Mouse (Mus musculus) MN1 (cell line): ENCODE data around the gene Gm49510.
A peak's percentile ranks its signal among the peaks of the same experiment; 100 is the strongest.

Experiments
- DNase-seq: peaks from one replicate; pipeline ENCODE4 v3.0.0-alpha.2; 2016; ENCODE audit warnings: low spot score

Gene Gm49510

GRCm38 (mm10) chr15:78915660-78916017 lies 16.2 kb downstream of the Gm49510 start:
- DNase-seq = peak; percentile 95

GRCm38 (mm10) chr15:78916052-78916826 lies 16.8 kb downstream of the Gm49510 start:
- peak; percentile 75 for DNase-seq

GRCm38 (mm10) chr15:78918126-78918525 lies 18.7 kb downstream of the Gm49510 start:
- DNase-seq = no peak

DNA sequence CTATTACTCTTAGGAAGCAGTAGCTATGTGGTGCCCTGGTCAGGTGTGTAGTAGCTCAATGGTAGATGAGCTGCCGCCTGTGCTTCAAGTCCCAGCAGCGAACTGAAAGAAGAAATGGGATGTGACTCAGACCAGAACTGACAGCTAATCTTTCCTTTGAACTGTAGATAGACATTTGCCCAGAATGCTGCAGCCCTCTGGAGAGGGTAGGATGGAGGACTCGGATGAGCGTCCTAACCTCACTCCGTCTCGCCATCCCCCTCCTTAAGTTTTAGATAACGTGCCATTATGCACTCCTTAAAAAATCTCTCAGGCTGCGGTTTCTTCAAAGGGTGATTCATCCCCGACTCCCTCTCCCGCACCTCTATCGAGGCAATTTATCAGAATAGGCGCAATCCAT lies 20.4 kb downstream of the Gm49510 start:
- peak; percentile 51 for DNase-seq

DNA sequence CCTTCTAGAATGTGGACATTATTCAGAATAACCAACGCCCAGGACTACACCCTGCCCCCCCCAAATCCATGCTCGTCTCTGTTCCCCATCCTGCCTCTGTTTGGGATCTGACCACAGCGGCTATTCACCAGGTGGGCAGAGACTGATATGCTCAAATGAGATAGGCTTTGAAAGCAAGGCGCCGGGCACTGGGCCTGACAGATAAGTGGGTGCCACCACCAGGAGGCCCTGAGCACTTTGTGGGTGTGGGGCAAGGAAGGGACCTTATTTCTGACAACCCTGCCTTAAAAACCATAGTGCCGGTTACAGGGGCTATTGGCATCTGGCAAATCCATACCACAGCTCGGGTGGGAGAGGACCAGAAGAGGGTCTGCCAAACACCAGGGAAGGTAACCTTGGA lies 23.2 kb downstream of the Gm49510 start:
- no peak for DNase-seq

DNA sequence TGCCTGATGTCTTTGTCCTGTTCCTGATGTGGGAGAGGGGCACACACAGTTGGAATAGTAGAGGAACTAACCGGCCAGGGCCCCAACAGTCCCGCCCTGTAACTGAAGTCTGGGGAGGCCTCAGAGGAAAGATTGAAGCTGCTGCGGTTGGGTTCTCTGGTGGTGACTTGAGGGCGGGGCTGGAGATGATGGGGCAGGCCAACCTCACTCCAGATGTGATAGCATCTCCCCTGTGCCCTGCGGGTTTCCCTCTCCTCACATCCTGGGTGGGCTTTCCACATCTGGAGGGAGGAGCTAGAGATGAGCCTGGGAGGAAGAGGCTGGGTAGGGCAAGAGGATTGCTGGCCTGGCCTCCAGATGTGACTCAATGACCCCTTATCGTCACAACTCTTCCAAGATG lies 24.1 kb downstream of the Gm49510 start:
- DNase-seq = no peak

GRCm38 (mm10) chr15:78925129-78925528 lies 25.7 kb downstream of the Gm49510 start:
- no peak for DNase-seq

DNA sequence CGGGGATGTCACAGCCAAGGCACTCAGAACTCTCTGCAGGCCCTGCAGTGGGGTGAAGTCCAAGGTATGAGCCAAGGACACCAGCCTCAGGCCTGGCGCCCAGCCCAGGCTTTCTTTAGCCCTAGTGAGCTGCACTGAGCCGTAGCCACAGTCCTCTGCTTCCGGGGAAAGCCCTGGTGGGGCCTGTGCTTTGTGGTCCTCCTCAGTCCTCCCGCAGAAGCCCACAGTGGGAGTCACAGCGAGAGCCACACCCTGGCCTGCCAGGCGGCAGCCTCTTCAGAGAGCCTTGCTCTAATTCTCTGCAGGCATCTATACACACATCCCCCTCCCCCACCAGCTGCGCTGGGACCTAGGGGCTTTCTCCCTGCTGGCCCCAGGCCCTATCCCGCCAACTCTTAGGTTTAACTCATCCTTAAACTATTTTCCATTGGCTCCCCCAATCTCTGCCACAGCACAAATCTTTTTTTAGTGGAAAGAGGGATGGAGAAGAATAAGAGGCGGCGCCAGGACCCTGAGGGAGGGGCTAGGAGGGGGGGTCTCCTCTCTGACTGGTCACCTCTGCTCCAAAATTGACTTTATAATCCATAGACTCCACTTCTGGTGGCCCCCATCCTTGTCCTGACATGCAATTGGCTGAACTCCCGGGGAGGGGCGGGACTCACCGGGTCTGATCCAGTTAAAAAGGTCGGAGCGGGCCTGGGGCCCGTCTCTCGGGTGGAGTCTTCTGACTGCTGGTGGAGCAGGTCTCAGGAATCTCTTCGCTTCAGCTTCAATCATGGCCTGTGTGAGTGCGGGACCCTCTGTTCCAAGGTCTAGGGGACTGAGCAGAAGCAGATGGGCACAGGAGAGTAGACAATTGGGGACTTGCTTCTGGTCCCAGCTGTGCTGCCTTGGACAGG lies 26.8 kb downstream of the Gm49510 start, which contains the start of gene Lgals1:
Gene Lgals1 (plus strand): TSS at position 705 of the 899 bp plus-strand sequence.
- peak; percentile 96 for DNase-seq

DNA sequence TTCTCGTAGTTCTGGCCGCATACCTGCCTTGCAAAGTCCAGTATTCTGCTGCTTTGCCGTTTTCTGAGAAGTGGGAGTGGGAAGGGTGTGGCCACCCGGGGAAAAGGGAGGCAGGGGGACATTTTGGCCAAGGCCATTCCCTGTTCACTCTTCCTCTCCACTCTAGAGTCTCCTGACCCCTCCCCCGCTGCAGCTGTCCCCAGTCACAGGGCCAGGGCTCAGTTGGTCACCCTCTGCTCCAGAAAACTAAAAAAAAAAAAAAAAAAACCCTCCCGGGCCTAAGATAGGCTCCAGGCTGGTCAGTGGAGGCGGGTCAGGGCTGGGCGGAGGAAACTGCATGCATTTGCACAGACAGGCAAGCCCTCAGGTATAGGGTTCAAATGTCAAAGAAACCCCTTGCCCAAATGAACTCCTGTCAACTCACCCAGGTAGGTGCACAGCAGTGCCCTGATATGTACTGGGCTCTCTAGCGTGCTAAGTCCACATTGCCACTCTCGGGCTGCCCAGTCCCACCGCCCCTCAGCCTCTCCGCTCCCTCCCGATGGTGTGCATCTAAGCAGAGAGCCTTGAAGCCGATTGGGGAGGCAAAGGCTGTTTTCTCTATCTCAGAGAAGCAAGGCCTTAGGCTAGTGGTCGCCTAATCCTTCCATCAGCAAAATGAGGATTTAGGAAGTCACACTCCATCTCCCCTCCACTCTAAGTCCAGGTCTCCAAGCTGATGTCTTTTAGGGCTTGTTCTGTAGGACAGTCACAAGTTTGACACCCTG lies 27.7 kb downstream of the Gm49510 start:
- peak; percentile 54 for DNase-seq

DNA sequence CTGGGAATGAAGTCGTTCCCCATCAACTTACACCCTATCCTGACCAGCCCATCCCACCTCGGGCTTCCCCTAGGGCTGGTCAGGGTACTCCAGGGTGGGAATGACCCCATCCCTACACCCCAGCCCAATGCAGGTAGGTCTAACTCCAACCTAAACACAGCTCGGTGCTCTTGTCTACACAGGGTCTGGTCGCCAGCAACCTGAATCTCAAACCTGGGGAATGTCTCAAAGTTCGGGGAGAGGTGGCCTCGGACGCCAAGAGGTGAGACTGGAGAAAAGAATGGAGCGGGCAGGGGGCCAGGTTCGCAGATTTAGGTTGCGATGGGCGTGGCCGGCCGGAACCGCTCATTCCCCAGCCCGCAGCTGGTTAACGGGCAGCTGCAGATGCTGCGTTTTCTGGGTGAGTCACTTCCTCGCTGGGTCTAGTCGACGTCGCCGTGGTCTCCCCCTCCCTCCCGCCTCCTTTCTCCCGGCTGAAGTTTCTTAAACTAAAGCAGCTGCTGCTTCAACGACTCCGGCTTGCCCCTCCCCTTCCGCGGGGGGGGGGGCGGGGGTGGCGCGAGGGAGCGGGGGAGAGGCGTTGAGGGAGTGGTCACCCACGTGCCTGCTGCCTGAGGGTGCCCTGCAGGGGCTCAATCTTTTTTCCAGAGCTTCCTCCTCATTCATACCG lies 28.5 kb downstream of the Gm49510 start:
- peak; percentile 96 for DNase-seq

DNA sequence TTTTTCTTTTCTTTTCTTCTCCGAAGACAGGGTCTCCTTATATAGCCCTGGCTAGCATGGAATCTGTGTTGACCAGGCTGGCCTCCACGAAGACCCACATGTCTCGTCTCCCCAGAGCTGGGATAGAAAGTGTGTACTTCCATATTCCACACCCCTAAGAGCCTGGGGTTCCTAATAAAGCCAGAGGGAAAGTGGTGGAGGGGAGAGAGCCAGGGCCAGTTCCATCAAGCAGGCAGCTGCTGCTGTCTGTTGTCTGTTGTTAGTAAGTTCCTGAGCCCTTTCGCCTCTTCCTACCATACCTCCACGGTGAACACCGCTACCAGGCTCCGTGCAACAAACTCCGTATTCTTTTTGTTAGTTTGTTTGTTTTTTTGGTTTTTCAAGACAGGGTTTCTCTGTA lies 29.1 kb downstream of the Gm49510 start:
- DNase-seq = no peak

GRCm38 (mm10) chr15:78930192-78930706 lies 30.8 kb downstream of the Gm49510 start:
- peak; percentile 69 for DNase-seq

DNA sequence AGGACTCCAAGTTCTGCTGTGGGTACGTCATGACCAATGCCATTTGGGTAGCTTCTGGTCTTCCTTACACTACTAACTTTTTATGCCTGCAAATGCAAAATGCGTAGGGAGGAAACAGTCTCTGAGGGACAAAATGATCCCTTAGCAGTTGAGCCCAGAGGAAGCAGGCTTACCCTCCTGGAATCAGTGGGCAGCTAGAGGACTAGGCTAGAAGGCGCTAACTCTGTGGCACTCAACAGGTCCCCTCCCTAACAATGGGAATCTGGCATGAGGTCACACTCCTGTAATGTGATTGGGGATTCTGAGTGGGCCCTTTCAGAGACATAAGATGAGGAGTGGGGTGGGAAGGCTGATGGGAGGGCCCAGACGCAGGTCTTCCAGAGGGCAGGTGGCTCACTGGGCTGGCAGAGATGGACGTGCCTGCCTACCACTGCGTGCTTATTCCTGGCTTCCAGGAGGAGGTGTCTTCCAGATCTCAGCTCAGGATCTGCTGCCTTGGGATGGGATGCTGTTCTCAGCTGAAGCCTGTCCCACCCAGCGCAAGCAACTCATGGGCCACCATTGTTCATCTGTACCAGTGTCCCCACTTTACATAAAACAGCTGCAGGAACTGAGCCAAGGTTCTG lies 31.4 kb downstream of the Gm49510 start:
- peak; percentile 55 for DNase-seq

DNA sequence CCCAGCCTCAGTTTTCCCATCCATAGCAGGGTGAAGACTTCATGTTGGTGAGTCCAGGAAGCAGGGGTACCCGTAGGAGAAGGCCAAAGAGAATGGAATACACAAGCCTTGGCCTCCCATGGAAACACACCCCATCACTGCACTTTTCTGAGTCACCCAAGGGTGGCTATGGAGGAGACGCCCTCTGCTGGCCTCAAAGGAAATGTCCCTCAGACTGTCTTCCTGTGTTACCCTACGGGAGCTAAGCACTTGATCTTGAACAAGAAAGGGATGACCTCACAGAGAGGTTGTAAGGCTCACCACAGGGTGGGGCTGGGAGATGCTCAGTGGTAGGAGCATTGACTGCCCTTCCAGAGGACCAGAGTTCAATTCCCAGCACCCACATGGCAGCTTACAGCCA lies 32.1 kb downstream of the Gm49510 start:
- peak; percentile 86 for DNase-seq

DNA sequence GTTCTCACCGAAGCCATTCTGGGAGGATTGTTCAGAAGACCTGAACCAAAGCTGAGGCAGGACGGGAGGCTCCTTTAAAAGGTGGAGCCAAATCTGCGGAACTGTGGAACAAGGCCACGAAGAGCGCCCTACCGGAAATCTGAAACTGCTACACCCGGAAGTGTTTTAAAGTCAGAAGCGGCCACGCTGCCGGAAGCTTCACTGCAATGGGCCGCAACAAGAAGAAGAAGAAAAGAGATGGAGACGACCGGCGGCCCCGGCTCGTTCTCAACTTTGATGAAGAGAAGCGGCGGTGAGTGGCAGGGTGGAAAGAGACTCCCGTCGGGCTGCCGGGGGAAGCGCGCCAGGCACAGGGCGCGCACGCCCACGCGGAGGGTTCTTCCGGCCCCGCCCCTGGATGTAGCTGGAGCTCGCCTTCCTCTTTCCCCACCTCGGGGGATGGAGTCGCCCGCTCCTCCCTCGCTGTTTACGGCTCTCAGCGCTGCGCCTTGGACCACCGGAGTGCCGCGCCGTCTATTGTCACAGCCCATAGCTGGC lies 35.4 kb downstream of the Gm49510 start, which contains the start of gene Nol12:
Gene Nol12 (plus strand): TSS at position 150 of the 537 bp plus-strand sequence.
- peak; percentile 96 for DNase-seq

DNA sequence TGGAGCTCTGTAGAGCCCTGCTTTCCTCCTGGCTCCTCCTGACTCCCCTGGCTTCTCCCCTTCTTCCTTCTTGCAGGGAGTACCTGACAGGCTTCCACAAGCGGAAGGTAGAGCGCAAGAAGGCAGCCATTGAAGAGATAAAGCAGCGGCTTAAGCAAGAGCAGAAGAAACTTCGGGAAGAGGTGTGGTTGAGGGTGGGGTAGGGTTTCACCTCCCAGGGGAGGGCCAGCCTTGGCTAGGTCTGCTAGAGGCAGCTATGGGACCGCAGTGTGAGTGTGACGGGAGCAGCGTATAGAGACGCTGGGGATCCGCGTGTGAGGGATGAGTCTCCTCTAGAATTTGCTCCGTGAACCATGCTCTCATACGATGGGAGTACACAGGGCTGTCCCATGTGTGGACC lies 36.9 kb downstream of the Gm49510 start:
- no peak for DNase-seq

DNA sequence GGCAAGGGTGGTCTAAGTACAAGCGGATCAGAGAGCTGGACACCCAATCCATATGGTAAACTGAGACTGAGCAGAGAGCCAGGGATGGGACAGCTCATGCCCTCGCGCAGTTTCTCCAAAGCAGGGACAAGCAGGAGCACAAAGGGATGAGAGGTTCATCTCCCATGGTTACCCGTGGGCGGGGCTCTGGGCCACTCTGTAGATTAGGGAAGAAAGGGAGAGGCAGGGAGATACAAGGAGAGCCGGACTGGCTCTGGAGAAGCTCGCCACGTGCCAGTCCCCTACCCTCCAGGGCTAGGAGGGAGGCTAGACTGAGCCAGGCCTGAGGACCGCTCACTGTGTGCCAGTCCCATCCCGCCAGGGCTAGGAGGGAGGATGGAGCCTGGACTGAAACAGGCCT lies 37.8 kb downstream of the Gm49510 start:
- peak; percentile 78 for DNase-seq

DNA sequence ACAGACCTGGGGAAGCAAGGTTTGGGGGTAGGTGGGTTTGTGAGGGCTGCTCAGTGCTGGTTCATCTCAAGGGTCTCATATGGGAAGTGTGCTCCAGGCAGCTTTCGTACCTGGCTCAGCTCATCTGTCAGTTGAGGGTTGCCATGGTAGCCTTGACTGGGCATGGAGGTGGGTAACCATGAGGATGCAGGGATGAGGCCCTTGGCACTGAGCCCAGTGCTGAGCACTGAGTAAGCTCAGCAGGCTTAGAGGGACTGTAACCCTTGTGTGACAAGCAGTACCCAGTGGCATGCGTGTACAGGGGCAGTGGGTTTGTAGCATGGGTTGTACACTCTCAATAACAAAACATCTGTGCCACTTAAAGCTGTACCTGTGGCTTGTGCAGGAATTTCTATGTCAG lies 38.5 kb downstream of the Gm49510 start:
- DNase-seq = peak; percentile 87

- no peak for DNase-seq
These were observed 40.9 kb downstream of the Gm49510 start for GRCm38 (mm10) chr15:78940325-78940724.

DNA sequence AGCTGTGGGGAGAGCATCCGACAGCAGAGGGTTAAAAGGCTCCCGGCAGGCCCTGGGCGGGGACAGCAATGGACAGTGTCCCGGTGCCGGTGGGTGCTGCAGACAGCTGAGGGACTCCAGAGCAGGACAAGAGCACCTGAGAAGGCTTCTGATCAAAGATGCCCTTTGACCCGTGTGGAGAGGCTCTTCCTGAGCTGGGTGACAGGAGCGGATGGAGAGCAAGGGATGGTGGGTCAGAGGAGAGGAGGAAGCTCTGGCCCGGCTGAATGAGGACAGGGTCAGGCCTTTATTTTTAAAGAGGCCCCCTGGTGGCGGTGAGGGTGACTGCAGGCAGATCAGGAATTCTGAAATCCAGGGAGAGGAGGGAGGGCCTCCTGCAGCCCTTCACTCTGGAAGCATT lies 43.2 kb downstream of the Gm49510 start:
- DNase-seq = peak; percentile 92

DNA sequence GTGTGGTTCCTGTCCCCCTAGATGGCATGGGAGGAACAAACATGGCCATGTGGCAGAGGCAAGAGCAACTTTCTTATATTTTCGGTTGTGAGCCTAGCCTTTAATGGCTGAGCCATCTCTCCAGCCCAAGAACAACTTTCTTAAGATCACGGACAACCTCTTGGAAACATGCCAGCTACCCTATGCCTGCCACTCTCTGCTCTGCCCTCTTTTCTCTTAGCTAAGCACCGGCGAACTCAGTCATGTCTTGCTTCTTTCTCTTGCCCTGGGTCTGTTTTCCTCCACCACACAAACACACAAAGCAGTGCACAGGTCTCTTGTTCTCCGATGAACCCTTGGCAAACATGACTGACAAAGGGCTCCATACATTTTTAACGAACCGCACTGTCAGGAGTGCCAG lies 46.8 kb downstream of the Gm49510 start:
- peak; percentile 54 for DNase-seq
